Mouse (Mus musculus): ENCODE measurements at regions not wholly inside any gene's neighbourhood (a gene's known extent, or its start where the extent isn't known, plus 50 kb on each side); places are given as distances from the start of the nearest gene placed in this dataset.

GRCm38 (mm10) chr8:86324542-86324941 is 255.9 kb downstream of the Abcc12 start:
- Histone ChIP-seq H3K27me3 (ENCODE audit: insufficient read depth, low read length) (peaks cover 5% of the 10 kb centered on the region; the same call in 1 of the 2 replicates), H3K9me3 (ENCODE audit: low read length) (no peaks in the 10 kb centered on the region), H3K36me3 (ENCODE audit: insufficient read depth, low read length) (no peaks in the 10 kb centered on the region), H3K4me1 (replicated peaks; ENCODE audit: low read depth, low read length) (no peaks in the 10 kb centered on the region), H3K4me3 (replicated peaks; ENCODE audit: low read length) (no peak overlapping the region)
- TF ChIP-seq NANOG (IDR thresholded peaks at IDR 0.05; ENCODE audit: borderline replicate concordance, low read length) (no peak), POU5F1 (IDR thresholded peaks at IDR 0.05; ENCODE audit: borderline replicate concordance, low read length) (no peak), CTCF (conservative IDR thresholded peaks at IDR 0.05; ENCODE audit: low read length) (no peak)

DNA sequence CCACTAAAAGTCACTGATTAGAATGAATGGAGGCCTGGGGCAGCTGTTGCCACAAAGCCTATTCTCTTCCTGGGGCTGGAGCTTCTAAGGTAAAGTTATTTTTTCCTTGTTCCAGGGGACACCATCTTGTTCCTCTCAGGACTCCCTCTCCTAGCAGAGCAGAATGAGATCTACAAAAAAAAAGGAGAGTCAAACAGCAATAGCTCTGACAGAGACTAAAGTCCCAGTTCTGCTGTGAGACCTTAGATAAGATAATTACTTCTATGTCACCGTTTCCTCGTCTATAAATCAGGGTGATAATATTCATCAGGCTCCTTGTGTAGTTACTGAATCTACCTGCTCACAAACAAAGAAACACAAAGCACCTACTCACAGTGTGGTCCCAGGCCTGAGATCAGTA is 256.7 kb downstream of the Abcc12 start:
- TF ChIP-seq CTCF (conservative IDR thresholded peaks at IDR 0.05; ENCODE audit: low read length) (no peak), NANOG (IDR thresholded peaks at IDR 0.05; ENCODE audit: borderline replicate concordance, low read length) (no peak), POU5F1 (IDR thresholded peaks at IDR 0.05; ENCODE audit: borderline replicate concordance, low read length) (no peak)
- H3K4me3 ChIP-seq (replicated peaks; ENCODE audit: low read length) = no peak overlapping the region
- no peaks in the 10 kb centered on the region for H3K4me1 ChIP-seq (replicated peaks; ENCODE audit: low read depth, low read length)
- H3K27me3 ChIP-seq (ENCODE audit: insufficient read depth, low read length) = peaks cover 4% of the 10 kb centered on the region; the same call in 1 of the 2 replicates
- no peaks in the 10 kb centered on the region for H3K9me3 ChIP-seq (ENCODE audit: low read length)
- no peaks in the 10 kb centered on the region for H3K36me3 ChIP-seq (ENCODE audit: insufficient read depth, low read length)

- H3K4me3 ChIP-seq (replicated peaks; ENCODE audit: low read length) = no peak overlapping the region
- H3K4me1 ChIP-seq (replicated peaks; ENCODE audit: low read depth, low read length) = no peaks in the 10 kb centered on the region
- no peaks in the 10 kb centered on the region for H3K9me3 ChIP-seq (ENCODE audit: low read length)
- TF ChIP-seq POU5F1 (IDR thresholded peaks at IDR 0.05; ENCODE audit: borderline replicate concordance, low read length) = no peak
- no peak for TF ChIP-seq NANOG (IDR thresholded peaks at IDR 0.05; ENCODE audit: borderline replicate concordance, low read length)
- TF ChIP-seq CTCF (conservative IDR thresholded peaks at IDR 0.05; ENCODE audit: low read length) = no peak
- no peaks in the 10 kb centered on the region for H3K27me3 ChIP-seq (ENCODE audit: insufficient read depth, low read length)
- H3K36me3 ChIP-seq (ENCODE audit: insufficient read depth, low read length) = no peaks in the 10 kb centered on the region
Measured at GRCm38 (mm10) chr8:86322494-86322893, 258.0 kb downstream of the Abcc12 start.

- Histone ChIP-seq H3K4me3 (replicated peaks; ENCODE audit: low read length) (no peak overlapping the region), H3K36me3 (ENCODE audit: insufficient read depth, low read length) (no peaks in the 10 kb centered on the region), H3K9me3 (ENCODE audit: low read length) (no peaks in the 10 kb centered on the region), H3K27me3 (ENCODE audit: insufficient read depth, low read length) (no peaks in the 10 kb centered on the region), H3K4me1 (replicated peaks; ENCODE audit: low read depth, low read length) (no peaks in the 10 kb centered on the region)
- TF ChIP-seq NANOG (IDR thresholded peaks at IDR 0.05; ENCODE audit: borderline replicate concordance, low read length) (no peak), CTCF (conservative IDR thresholded peaks at IDR 0.05; ENCODE audit: low read length) (no peak), POU5F1 (IDR thresholded peaks at IDR 0.05; ENCODE audit: borderline replicate concordance, low read length) (no peak)
Measured at GRCm38 (mm10) chr8:86320938-86321337, 259.5 kb downstream of the Abcc12 start.

DNA sequence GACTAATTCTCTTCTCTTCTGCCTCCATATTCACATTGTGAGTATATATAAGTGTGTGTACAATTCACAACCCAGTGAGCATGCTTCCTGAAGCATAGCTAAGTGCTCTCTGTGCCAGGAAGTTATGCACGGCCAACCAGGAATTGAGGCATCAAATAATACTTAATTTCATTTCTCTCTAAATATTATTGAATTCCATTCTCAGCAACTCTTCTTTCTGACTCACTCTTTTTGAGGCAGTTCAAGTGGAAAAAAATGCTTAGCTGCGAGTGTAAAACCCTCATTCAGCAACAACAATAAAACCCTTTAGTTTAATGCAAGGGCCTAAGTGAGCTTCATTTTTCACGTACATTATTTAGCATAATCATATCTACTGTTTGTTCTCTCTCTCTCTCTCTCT is 262.0 kb downstream of the Abcc12 start:
- no peaks in the 10 kb centered on the region for H3K36me3 ChIP-seq (ENCODE audit: insufficient read depth, low read length)
- no peak overlapping the region for H3K4me3 ChIP-seq (replicated peaks; ENCODE audit: low read length)
- no peaks in the 10 kb centered on the region for H3K27me3 ChIP-seq (ENCODE audit: insufficient read depth, low read length)
- no peaks in the 10 kb centered on the region for H3K9me3 ChIP-seq (ENCODE audit: low read length)
- H3K4me1 ChIP-seq (replicated peaks; ENCODE audit: low read depth, low read length) = no peaks in the 10 kb centered on the region
- TF ChIP-seq POU5F1 (IDR thresholded peaks at IDR 0.05; ENCODE audit: borderline replicate concordance, low read length) (no peak), CTCF (conservative IDR thresholded peaks at IDR 0.05; ENCODE audit: low read length) (no peak), NANOG (IDR thresholded peaks at IDR 0.05; ENCODE audit: borderline replicate concordance, low read length) (no peak)

GRCm38 (mm10) chr8:86316236-86316635 is 264.2 kb downstream of the Abcc12 start:
- TF ChIP-seq NANOG (IDR thresholded peaks at IDR 0.05; ENCODE audit: borderline replicate concordance, low read length) (no peak), CTCF (conservative IDR thresholded peaks at IDR 0.05; ENCODE audit: low read length) (no peak), POU5F1 (IDR thresholded peaks at IDR 0.05; ENCODE audit: borderline replicate concordance, low read length) (no peak)
- H3K4me3 ChIP-seq (replicated peaks; ENCODE audit: low read length) = no peak overlapping the region
- H3K9me3 ChIP-seq (ENCODE audit: low read length) = no peaks in the 10 kb centered on the region
- H3K27me3 ChIP-seq (ENCODE audit: insufficient read depth, low read length) = no peaks in the 10 kb centered on the region
- no peaks in the 10 kb centered on the region for H3K36me3 ChIP-seq (ENCODE audit: insufficient read depth, low read length)
- no peaks in the 10 kb centered on the region for H3K4me1 ChIP-seq (replicated peaks; ENCODE audit: low read depth, low read length)

DNA sequence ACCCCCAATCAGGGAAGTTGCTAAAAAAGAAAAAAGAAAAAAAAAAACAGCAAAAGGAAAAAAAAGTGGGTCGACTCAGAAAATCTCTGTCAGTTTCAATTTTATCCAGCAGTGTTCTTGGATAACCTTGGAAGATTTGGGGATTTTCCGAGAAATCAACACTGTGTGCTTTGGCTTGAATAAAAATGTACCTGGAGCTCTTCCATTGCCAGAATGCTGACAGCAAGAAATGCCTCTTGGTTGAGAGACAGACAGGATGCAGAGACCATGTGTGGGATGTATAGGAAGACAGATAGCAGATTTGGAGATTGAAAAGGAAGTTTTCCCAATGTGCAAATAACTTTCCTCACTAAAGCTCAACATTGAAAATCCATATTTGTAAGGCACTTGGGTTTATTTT is 271.0 kb downstream of the Abcc12 start:
- H3K9me3 ChIP-seq (ENCODE audit: low read length) = no peaks in the 10 kb centered on the region
- H3K4me1 ChIP-seq (replicated peaks; ENCODE audit: low read depth, low read length) = no peaks in the 10 kb centered on the region
- H3K36me3 ChIP-seq (ENCODE audit: insufficient read depth, low read length) = no peaks in the 10 kb centered on the region
- no peaks in the 10 kb centered on the region for H3K27me3 ChIP-seq (ENCODE audit: insufficient read depth, low read length)
- TF ChIP-seq NANOG (IDR thresholded peaks at IDR 0.05; ENCODE audit: borderline replicate concordance, low read length) (no peak), CTCF (conservative IDR thresholded peaks at IDR 0.05; ENCODE audit: low read length) (no peak), POU5F1 (IDR thresholded peaks at IDR 0.05; ENCODE audit: borderline replicate concordance, low read length) (no peak)
- H3K4me3 ChIP-seq (replicated peaks; ENCODE audit: low read length) = no peak overlapping the region

- H3K4me3 ChIP-seq (replicated peaks; ENCODE audit: low read length) = no peak overlapping the region
- no peaks in the 10 kb centered on the region for H3K27me3 ChIP-seq (ENCODE audit: insufficient read depth, low read length)
- no peak for TF ChIP-seq CTCF (conservative IDR thresholded peaks at IDR 0.05; ENCODE audit: low read length)
- no peak for TF ChIP-seq POU5F1 (IDR thresholded peaks at IDR 0.05; ENCODE audit: borderline replicate concordance, low read length)
- no peak for TF ChIP-seq NANOG (IDR thresholded peaks at IDR 0.05; ENCODE audit: borderline replicate concordance, low read length)
- no peaks in the 10 kb centered on the region for H3K36me3 ChIP-seq (ENCODE audit: insufficient read depth, low read length)
- H3K4me1 ChIP-seq (replicated peaks; ENCODE audit: low read depth, low read length) = no peaks in the 10 kb centered on the region
- no peaks in the 10 kb centered on the region for H3K9me3 ChIP-seq (ENCODE audit: low read length)
Measured at GRCm38 (mm10) chr8:86307339-86307738, 273.1 kb downstream of the Abcc12 start.

DNA sequence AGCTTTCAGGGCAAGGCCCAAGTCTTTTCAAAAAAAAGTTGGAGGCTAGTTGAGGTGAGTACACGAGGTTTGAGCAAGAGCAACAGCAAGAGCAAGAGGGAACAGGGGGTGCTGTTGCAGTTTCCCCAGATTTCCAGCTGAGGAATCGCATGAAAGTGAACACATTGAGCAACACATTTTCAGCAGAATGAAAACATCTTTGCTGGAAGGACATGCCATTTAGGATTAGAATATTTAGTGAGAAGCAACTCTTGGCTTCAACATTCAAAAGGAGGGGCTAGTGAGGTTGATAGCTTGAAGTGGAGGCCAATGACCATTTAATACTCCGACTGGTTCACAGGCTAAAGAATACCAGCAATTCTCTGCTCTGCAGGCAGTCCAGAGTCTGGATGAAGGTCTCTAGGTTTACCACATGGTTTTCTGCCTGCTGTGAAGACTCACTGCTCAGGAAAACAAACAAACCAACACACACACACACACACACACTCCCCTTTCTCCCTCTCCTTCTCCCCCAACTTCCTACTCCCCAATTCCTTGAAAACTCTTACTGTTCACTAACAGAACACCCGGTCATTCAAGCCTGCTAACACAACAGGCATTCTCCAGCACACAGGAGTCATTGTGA is 278.5 kb downstream of the Abcc12 start:
- no peaks in the 10 kb centered on the region for H3K36me3 ChIP-seq (ENCODE audit: insufficient read depth, low read length)

More for the DNA sequence above, 278.5 kb downstream of the Abcc12 start:
- H3K4me1 ChIP-seq (replicated peaks; ENCODE audit: low read depth, low read length) = no peaks in the 10 kb centered on the region
- no peaks in the 10 kb centered on the region for H3K27me3 ChIP-seq (ENCODE audit: insufficient read depth, low read length)
- TF ChIP-seq NANOG (IDR thresholded peaks at IDR 0.05; ENCODE audit: borderline replicate concordance, low read length) = no peak
- TF ChIP-seq CTCF (conservative IDR thresholded peaks at IDR 0.05; ENCODE audit: low read length) = no peak
- TF ChIP-seq POU5F1 (IDR thresholded peaks at IDR 0.05; ENCODE audit: borderline replicate concordance, low read length) = no peak
- no peak overlapping the region for H3K4me3 ChIP-seq (replicated peaks; ENCODE audit: low read length)
- no peaks in the 10 kb centered on the region; the same call in 1 of the 2 replicates for H3K9me3 ChIP-seq (ENCODE audit: low read length)

Data from E14TG2a.4 (cell line).